Mouse (Mus musculus): ENCODE measurements around the gene Mus81. TPM values are rescaled to one million over a fixed set of nuclear protein-coding genes. Genes with fewer than 3 reads are reported as not detected.

Gene Mus81
- polyA plus RNA-seq, 1 experiment = 46.4 TPM

- no peak for DNase-seq (ENCODE audit: low read depth)
- no peak for TF ChIP-seq POLR2A (IDR thresholded peaks at IDR 0.05; ENCODE audit: borderline replicate concordance, extremely low read depth, insufficient read depth, insufficient read length, poor library complexity, severe bottlenecking)
- no peak for TF ChIP-seq CTCF (IDR thresholded peaks at IDR 0.05; ENCODE audit: borderline replicate concordance, extremely low read depth, insufficient read depth, insufficient read length)
Observed at GRCm38 (mm10) chr19:5477668-5478300, 10.4 kb downstream of the Mus81 start.

GRCm38 (mm10) chr19:5477004-5477667, 11.1 kb downstream of the Mus81 start:
- DNase-seq (ENCODE audit: low read depth) = no peak
- TF ChIP-seq CTCF (IDR thresholded peaks at IDR 0.05; ENCODE audit: borderline replicate concordance, extremely low read depth, insufficient read depth, insufficient read length) (no peak), POLR2A (IDR thresholded peaks at IDR 0.05; ENCODE audit: borderline replicate concordance, extremely low read depth, insufficient read depth, insufficient read length, poor library complexity, severe bottlenecking) (no peak)

- DNase-seq (ENCODE audit: low read depth) = no peak
- TF ChIP-seq POLR2A (IDR thresholded peaks at IDR 0.05; ENCODE audit: borderline replicate concordance, extremely low read depth, insufficient read depth, insufficient read length, poor library complexity, severe bottlenecking) = no peak
- TF ChIP-seq CTCF (IDR thresholded peaks at IDR 0.05; ENCODE audit: borderline replicate concordance, extremely low read depth, insufficient read depth, insufficient read length) = no peak
Observed at GRCm38 (mm10) chr19:5475069-5475714, 13.0 kb downstream of the Mus81 start.

GRCm38 (mm10) chr19:5474281-5475068, 13.7 kb downstream of the Mus81 start:
- no peak for TF ChIP-seq CTCF (IDR thresholded peaks at IDR 0.05; ENCODE audit: borderline replicate concordance, extremely low read depth, insufficient read depth, insufficient read length)
- peak; percentile 50 for DNase-seq (ENCODE audit: low read depth)

GRCm38 (mm10) chr19:5473720-5474119, 14.5 kb downstream of the Mus81 start, which contains the start of gene Efemp2:
TSS of gene Efemp2 (plus strand) at chr19:5473954.
- peak; percentile 92 for DNase-seq (ENCODE audit: low read depth)
- TF ChIP-seq CTCF (IDR thresholded peaks at IDR 0.05; ENCODE audit: borderline replicate concordance, extremely low read depth, insufficient read depth, insufficient read length) (no peak), POLR2A (IDR thresholded peaks at IDR 0.05; ENCODE audit: borderline replicate concordance, extremely low read depth, insufficient read depth, insufficient read length, poor library complexity, severe bottlenecking) (no peak)

GRCm38 (mm10) chr19:5472857-5473256, 15.3 kb downstream of the Mus81 start:
- TF ChIP-seq CTCF (IDR thresholded peaks at IDR 0.05; ENCODE audit: borderline replicate concordance, extremely low read depth, insufficient read depth, insufficient read length) (no peak), POLR2A (IDR thresholded peaks at IDR 0.05; ENCODE audit: borderline replicate concordance, extremely low read depth, insufficient read depth, insufficient read length, poor library complexity, severe bottlenecking) (no peak)
- DNase-seq (ENCODE audit: low read depth) = no peak

GRCm38 (mm10) chr19:5471846-5472245, 16.4 kb downstream of the Mus81 start:
- no peak for DNase-seq (ENCODE audit: low read depth)
- TF ChIP-seq POLR2A (IDR thresholded peaks at IDR 0.05; ENCODE audit: borderline replicate concordance, extremely low read depth, insufficient read depth, insufficient read length, poor library complexity, severe bottlenecking) (no peak), CTCF (IDR thresholded peaks at IDR 0.05; ENCODE audit: borderline replicate concordance, extremely low read depth, insufficient read depth, insufficient read length) (no peak)

- no peak for DNase-seq (ENCODE audit: low read depth)
- TF ChIP-seq CTCF (IDR thresholded peaks at IDR 0.05; ENCODE audit: borderline replicate concordance, extremely low read depth, insufficient read depth, insufficient read length) = no peak
- no peak for TF ChIP-seq POLR2A (IDR thresholded peaks at IDR 0.05; ENCODE audit: borderline replicate concordance, extremely low read depth, insufficient read depth, insufficient read length, poor library complexity, severe bottlenecking)
Observed at GRCm38 (mm10) chr19:5468374-5468773, 19.8 kb downstream of the Mus81 start, which contains the start of gene Ctsw. TSS of gene Ctsw (minus strand) at chr19:5468507.

GRCm38 (mm10) chr19:5466916-5467500, 21.2 kb downstream of the Mus81 start:
- no peak for DNase-seq (ENCODE audit: low read depth)
- no peak for TF ChIP-seq POLR2A (IDR thresholded peaks at IDR 0.05; ENCODE audit: borderline replicate concordance, extremely low read depth, insufficient read depth, insufficient read length, poor library complexity, severe bottlenecking)
- TF ChIP-seq CTCF (IDR thresholded peaks at IDR 0.05; ENCODE audit: borderline replicate concordance, extremely low read depth, insufficient read depth, insufficient read length) = no peak

GRCm38 (mm10) chr19:5465037-5465436, 23.2 kb downstream of the Mus81 start:
- TF ChIP-seq POLR2A (IDR thresholded peaks at IDR 0.05; ENCODE audit: borderline replicate concordance, extremely low read depth, insufficient read depth, insufficient read length, poor library complexity, severe bottlenecking) (no peak), CTCF (IDR thresholded peaks at IDR 0.05; ENCODE audit: borderline replicate concordance, extremely low read depth, insufficient read depth, insufficient read length) (no peak)
- no peak for DNase-seq (ENCODE audit: low read depth)

All from brain, embryonic 14.5 days (tissue).